Mouse (Mus musculus): ENCODE data around the gene D5Ertd577e.
"Not testable (repeated sequence)": the region's sequence is repeated elsewhere in the genome, so short reads cannot be mapped to it uniquely, and the experiment has no call there.

D5Ertd577e gene

GRCm38 (mm10) chr5:95456506-95456905 lies at the start of gene D5Ertd577e:
Gene D5Ertd577e, plus strand, starts transcription at chr5:95456806.
- DNase-seq (ENCODE audit: low spot score) = not testable (repeated sequence)

DNA sequence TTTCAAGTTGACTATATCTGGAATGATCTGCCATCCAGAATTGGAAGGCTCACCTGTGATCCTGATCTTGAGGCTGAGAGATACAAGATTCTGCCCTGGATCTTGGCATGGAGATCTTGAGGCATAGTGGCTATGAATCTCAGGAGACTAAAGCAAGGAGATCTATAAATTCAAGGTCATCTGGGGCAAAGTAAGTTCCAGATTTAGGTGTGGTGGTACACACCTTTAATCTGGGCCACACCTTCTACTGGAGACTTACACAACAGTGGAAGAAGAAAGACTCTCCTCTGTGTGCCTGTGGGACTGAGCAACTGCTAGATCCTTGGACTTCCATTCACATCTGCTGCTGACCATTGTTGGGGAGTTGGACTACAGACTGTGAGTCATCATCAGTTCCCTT lies 53.9 kb downstream of the D5Ertd577e start, which contains the start of gene Gm3286:
Gene Gm3286, plus strand, starts transcription at position 301 of the 400 bp plus-strand sequence.
- not testable (repeated sequence) for DNase-seq (ENCODE audit: low spot score)

Measured in ovary, postnatal 10 days (tissue).